Mouse (Mus musculus): ENCODE measurements around the gene 5830473C10Rik. TPM values are rescaled to one million over a fixed set of nuclear protein-coding genes. Genes with fewer than 3 reads are reported as not detected.
"Not testable (repeated sequence)": the region's sequence is repeated elsewhere in the genome, so short reads cannot be mapped to it uniquely, and the experiment has no call there.

The 5830473C10Rik gene
- polyA plus RNA-seq, 1 experiment from 2014 or later: not detected

- Histone ChIP-seq H3K4me3 (no peak overlapping the region), H3K4me1 (peaks cover 3% of the 10 kb centered on the region; the same call in 1 of the 2 replicates), H3K27me3 (ENCODE audit: low read depth, poor library complexity, severe bottlenecking) (no peaks in the 10 kb centered on the region), H3K27ac (no peak overlapping the region), H3K9me3 (replicated peaks) (no peaks in the 10 kb centered on the region), H3K36me3 (no peaks in the 10 kb centered on the region)
- 51% methylated on average over 11 of the region's 11 CpGs for WGBS
- DNase-seq (ENCODE audit: low spot score): no peak
Observed at GRCm38 (mm10) chr5:90608906-90609305, 48.0 kb downstream of the 5830473C10Rik start.

GRCm38 (mm10) chr5:90611388-90611787, 50.5 kb downstream of the 5830473C10Rik start:
- Histone ChIP-seq H3K36me3 (no peaks in the 10 kb centered on the region), H3K4me3 (no peak overlapping the region), H3K27me3 (ENCODE audit: low read depth, poor library complexity, severe bottlenecking) (no peaks in the 10 kb centered on the region), H3K27ac (no peak overlapping the region), H3K4me1 (peaks cover 3% of the 10 kb centered on the region; the same call in 1 of the 2 replicates), H3K9me3 (replicated peaks) (no peaks in the 10 kb centered on the region)
- 90% methylated on average over 3 of the region's 3 CpGs for WGBS
- DNase-seq (ENCODE audit: low spot score): no peak

GRCm38 (mm10) chr5:90611996-90612611, 51.2 kb downstream of the 5830473C10Rik start:
- H3K27ac ChIP-seq: no peak overlapping the region
- peaks cover 3% of the 10 kb centered on the region; the same call in 1 of the 2 replicates for H3K4me1 ChIP-seq
- no peaks in the 10 kb centered on the region for H3K36me3 ChIP-seq
- DNase-seq (ENCODE audit: low spot score): no peak
- H3K4me3 ChIP-seq: no peak overlapping the region
- H3K27me3 ChIP-seq (ENCODE audit: low read depth, poor library complexity, severe bottlenecking): no peaks in the 10 kb centered on the region
- WGBS: 87% methylated on average over 6 of the region's 6 CpGs
- no peaks in the 10 kb centered on the region for H3K9me3 ChIP-seq (replicated peaks)

- not testable (repeated sequence) for H3K4me1 ChIP-seq; H3K4me3 ChIP-seq; DNase-seq (ENCODE audit: low spot score); H3K27me3 ChIP-seq (ENCODE audit: low read depth, poor library complexity, severe bottlenecking); H3K27ac ChIP-seq; H3K9me3 ChIP-seq (replicated peaks); H3K36me3 ChIP-seq
- WGBS: 86% methylated on average over 1 of the region's 1 CpGs
Observed at GRCm38 (mm10) chr5:90612751-90613150, 51.8 kb downstream of the 5830473C10Rik start.

GRCm38 (mm10) chr5:90617859-90618258, 57.0 kb downstream of the 5830473C10Rik start:
- H3K4me3 ChIP-seq: no peak overlapping the region
- no peak for DNase-seq (ENCODE audit: low spot score)
- H3K27me3 ChIP-seq (ENCODE audit: low read depth, poor library complexity, severe bottlenecking): no peaks in the 10 kb centered on the region
- no peaks in the 10 kb centered on the region for H3K36me3 ChIP-seq
- no peaks in the 10 kb centered on the region for H3K9me3 ChIP-seq (replicated peaks)
- H3K27ac ChIP-seq: no peak overlapping the region
- WGBS: 87% methylated on average over 3 of the region's 3 CpGs
- H3K4me1 ChIP-seq: no peaks in the 10 kb centered on the region

GRCm38 (mm10) chr5:90621316-90621715, 60.4 kb downstream of the 5830473C10Rik start:
- no peaks in the 10 kb centered on the region for H3K27me3 ChIP-seq (ENCODE audit: low read depth, poor library complexity, severe bottlenecking)
- H3K9me3 ChIP-seq (replicated peaks): no peaks in the 10 kb centered on the region
- no peaks in the 10 kb centered on the region for H3K4me1 ChIP-seq
- H3K4me3 ChIP-seq: no peak overlapping the region
- WGBS: 93% methylated on average over 2 of the region's 2 CpGs
- DNase-seq (ENCODE audit: low spot score): no peak
- no peaks in the 10 kb centered on the region for H3K36me3 ChIP-seq
- H3K27ac ChIP-seq: no peak overlapping the region

- Histone ChIP-seq H3K4me1 (no peaks in the 10 kb centered on the region), H3K9me3 (replicated peaks) (no peaks in the 10 kb centered on the region), H3K36me3 (no peaks in the 10 kb centered on the region), H3K27ac (no peak overlapping the region), H3K27me3 (ENCODE audit: low read depth, poor library complexity, severe bottlenecking) (no peaks in the 10 kb centered on the region), H3K4me3 (no peak overlapping the region)
- 93% methylated on average over 6 of the region's 6 CpGs for WGBS
- DNase-seq (ENCODE audit: low spot score): no peak
Observed at GRCm38 (mm10) chr5:90621726-90622125, 60.8 kb downstream of the 5830473C10Rik start.

GRCm38 (mm10) chr5:90623209-90623608, 62.3 kb downstream of the 5830473C10Rik start:
- Histone ChIP-seq H3K36me3 (no peaks in the 10 kb centered on the region), H3K9me3 (replicated peaks) (no peaks in the 10 kb centered on the region), H3K4me3 (no peak overlapping the region), H3K27ac (no peak overlapping the region), H3K27me3 (ENCODE audit: low read depth, poor library complexity, severe bottlenecking) (no peaks in the 10 kb centered on the region), H3K4me1 (no peaks in the 10 kb centered on the region)
- no peak for DNase-seq (ENCODE audit: low spot score)
- 77% methylated on average over 2 of the region's 2 CpGs for WGBS

GRCm38 (mm10) chr5:90624708-90625425, 64.0 kb downstream of the 5830473C10Rik start:
- Histone ChIP-seq H3K4me1 (peaks cover 5% of the 10 kb centered on the region; the same call in 1 of the 2 replicates), H3K4me3 (no peak overlapping the region), H3K9me3 (replicated peaks) (no peaks in the 10 kb centered on the region), H3K27me3 (ENCODE audit: low read depth, poor library complexity, severe bottlenecking) (no peaks in the 10 kb centered on the region), H3K36me3 (no peaks in the 10 kb centered on the region), H3K27ac (no peak overlapping the region)
- no peak for DNase-seq (ENCODE audit: low spot score)
- 83% methylated on average over 18 of the region's 18 CpGs for WGBS

- no peaks in the 10 kb centered on the region for H3K9me3 ChIP-seq (replicated peaks)
- no peaks in the 10 kb centered on the region for H3K27me3 ChIP-seq (ENCODE audit: low read depth, poor library complexity, severe bottlenecking)
- peaks cover 13% of the 10 kb centered on the region for H3K4me1 ChIP-seq
- WGBS: 96% methylated on average over 4 of the region's 4 CpGs
- H3K36me3 ChIP-seq: no peaks in the 10 kb centered on the region
- no peak overlapping the region for H3K4me3 ChIP-seq
- no peak overlapping the region for H3K27ac ChIP-seq
- DNase-seq (ENCODE audit: low spot score): no peak
Observed at GRCm38 (mm10) chr5:90627423-90627822, 66.5 kb downstream of the 5830473C10Rik start.

GRCm38 (mm10) chr5:90628011-90628410, 67.1 kb downstream of the 5830473C10Rik start:
- H3K27me3 ChIP-seq (ENCODE audit: low read depth, poor library complexity, severe bottlenecking): no peaks in the 10 kb centered on the region
- H3K27ac ChIP-seq: no peak overlapping the region
- no peak overlapping the region for H3K4me3 ChIP-seq
- WGBS: 86% methylated on average over 3 of the region's 3 CpGs
- no peaks in the 10 kb centered on the region for H3K9me3 ChIP-seq (replicated peaks)
- peaks cover 13% of the 10 kb centered on the region for H3K4me1 ChIP-seq
- no peak for DNase-seq (ENCODE audit: low spot score)
- H3K36me3 ChIP-seq: no peaks in the 10 kb centered on the region

- no peaks in the 10 kb centered on the region for H3K36me3 ChIP-seq
- H3K4me1 ChIP-seq: peaks cover 13% of the 10 kb centered on the region
- WGBS: 89% methylated on average over 1 of the region's 1 CpGs
- DNase-seq (ENCODE audit: low spot score): no peak
- no peaks in the 10 kb centered on the region for H3K27me3 ChIP-seq (ENCODE audit: low read depth, poor library complexity, severe bottlenecking)
- H3K4me3 ChIP-seq: no peak overlapping the region
- no peak overlapping the region for H3K27ac ChIP-seq
- H3K9me3 ChIP-seq (replicated peaks): no peaks in the 10 kb centered on the region
Observed at GRCm38 (mm10) chr5:90628530-90628929, 67.6 kb downstream of the 5830473C10Rik start.

- Histone ChIP-seq H3K36me3 (no peaks in the 10 kb centered on the region), H3K27ac (no peak overlapping the region), H3K4me1 (peaks cover 7% of the 10 kb centered on the region), H3K9me3 (replicated peaks) (no peaks in the 10 kb centered on the region), H3K4me3 (no peak overlapping the region), H3K27me3 (ENCODE audit: low read depth, poor library complexity, severe bottlenecking) (peaks cover 4% of the 10 kb centered on the region; the same call in 1 of the 2 replicates)
- DNase-seq (ENCODE audit: low spot score): no peak
- WGBS: 83% methylated on average over 7 of the region's 7 CpGs
Observed at GRCm38 (mm10) chr5:90634885-90635284, 74.0 kb downstream of the 5830473C10Rik start.
